Mouse (Mus musculus) CH12.LX (cell line): ENCODE data around the gene Safb2.

Experiments
- MXI1 ChIP-seq: IDR thresholded peaks from 2 replicates; pipeline ENCODE4 v1.6.1; 2011; ENCODE audit warnings: mild to moderate bottlenecking, low read depth, low read length, improper control_type of control experiment
- POLR2A ChIP-seq: IDR thresholded peaks from 2 replicates; pipeline ENCODE4 v1.6.1; 2011; ENCODE audit warnings: low read depth, mild to moderate bottlenecking, improper control_type of control experiment, low read length

- no peak for TF ChIP-seq POLR2A
- no peak for TF ChIP-seq MXI1
These were observed 38.4 kb downstream of the Safb2 start for GRCm38 (mm10) chr17:56545945-56546344.
